22 mouse cellular contexts compared by ENCODE assay signal in the genomic region with DNA sequence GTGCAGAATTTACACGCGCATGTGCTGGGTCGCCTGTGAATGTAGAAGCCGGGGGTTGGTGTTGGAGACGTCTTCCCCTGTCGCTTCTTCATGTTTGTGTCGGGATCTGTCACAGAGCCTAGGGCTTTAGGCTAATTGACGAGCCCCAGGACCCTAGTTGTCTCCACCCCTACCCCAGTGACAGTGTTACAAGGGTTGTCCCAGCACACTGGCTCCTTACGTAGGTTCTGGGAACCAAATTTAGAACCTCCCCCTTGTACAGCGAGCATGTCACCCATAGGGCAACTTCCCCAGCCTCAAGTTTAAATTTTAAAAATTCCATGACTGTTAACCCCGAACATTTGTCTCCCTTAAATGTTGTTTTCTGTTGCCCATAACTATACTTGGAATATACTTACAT.
"Had no signal": no experiment of that assay in that cellular context is flagged by ENCODE, and none has a peak within 500 bp of the region (broad histone marks: within the 10 kb centered on the region; RNA-seq: fewer than 3 reads in every experiment).

No protein-coding gene starts in this region.

- H3K27ac ChIP-seq: layer of hippocampus, adult 2 months; limb, embryonic 15.5 days; liver, embryonic 14.5 days; macrophage; midbrain, embryonic 12.5 days; midbrain, embryonic 15.5 days; neural tube, embryonic 12.5 days; neural tube, embryonic 15.5 days; stomach, postnatal 0 days had no signal

- H3K4me2 ChIP-seq: limb, embryonic 15.5 days; liver, embryonic 11.5 days; lung, embryonic 14.5 days; midbrain, embryonic 12.5 days; midbrain, embryonic 15.5 days; neural tube, embryonic 12.5 days; neural tube, embryonic 15.5 days had no signal

- H3K27me3 ChIP-seq: limb, embryonic 15.5 days; midbrain, embryonic 12.5 days; midbrain, embryonic 15.5 days; neural tube, embryonic 12.5 days; neural tube, embryonic 15.5 days had no signal

- H3K4me3 ChIP-seq: layer of hippocampus, adult 2 months; limb, embryonic 15.5 days; midbrain, embryonic 12.5 days; midbrain, embryonic 15.5 days; neural tube, embryonic 12.5 days; neural tube, embryonic 15.5 days had no signal

- H3K36me3 ChIP-seq: limb, embryonic 15.5 days; midbrain, embryonic 12.5 days; midbrain, embryonic 15.5 days; neural tube, embryonic 12.5 days; neural tube, embryonic 15.5 days had no signal

- DNase-seq: kidney, adult 9 months; kidney, postnatal 25 days; layer of hippocampus, adult 9-11 months; liver, postnatal 0 days; lung, embryonic 14.5 days; right cerebral cortex, adult 18-20 months; right cerebral cortex, postnatal 14 days; right cerebral cortex, postnatal 4 days; thymus, adult 2 months; thymus, postnatal 14 days; thymus, postnatal 4 days had no signal

- H3K9ac ChIP-seq: limb, embryonic 15.5 days; liver, embryonic 14.5 days; liver, postnatal 0 days; lung, embryonic 14.5 days; midbrain, embryonic 12.5 days; midbrain, embryonic 15.5 days; neural tube, embryonic 12.5 days; neural tube, embryonic 15.5 days had no signal

- H3K9me3 ChIP-seq: limb, embryonic 15.5 days; midbrain, embryonic 12.5 days; midbrain, embryonic 15.5 days; neural tube, embryonic 12.5 days; neural tube, embryonic 15.5 days had no signal

- ATAC-seq: intestine, postnatal 0 days; liver, postnatal 0 days; midbrain, embryonic 15.5 days had no signal
